Mouse (Mus musculus): ENCODE results near the gene B3galt6.

- TF ChIP-seq CTCF (IDR thresholded peaks at IDR 0.05; ENCODE audit: low read depth) (no peak), EP300 (optimal IDR thresholded peaks at IDR 0.05) (no peak)
These were observed 23.3 kb downstream of the B3galt6 start for GRCm38 (mm10) chr4:155969043-155969653.

Data from stomach, postnatal 0 days (tissue).